Mouse (Mus musculus) heart, embryonic 13.5 days (tissue): ENCODE measurements around the gene Asgr1. TPM values are rescaled to one million over a fixed set of nuclear protein-coding genes. Genes with fewer than 3 reads are reported as not detected.
A peak's percentile ranks its signal among the peaks of the same experiment; 100 is the strongest.
"Not testable (repeated sequence)": the region's sequence is repeated elsewhere in the genome, so short reads cannot be mapped to it uniquely, and the experiment has no call there.

ENCODE experiments used
- ATAC-seq: fragments of 200-750 bp; cut with Nextera tagmentation; 2 replicates; pipeline ENCODE4 v1.8.0; 2017; ENCODE audit warnings: moderate TSS enrichment; ENCODE audit not compliant: insufficient number of reproducible peaks, low FRiP score, low TSS enrichment; ENCODE audit errors: extremely low read depth
- H3K27ac ChIP-seq: fragments of 300-500 bp; sonication (generic); replicated peaks from 2 replicates; pipeline ENCODE4 v1.5.1; 2015; ENCODE audit warnings: moderate library complexity, mild to moderate bottlenecking, inconsistent platforms
- H3K27me3 ChIP-seq: fragments of 300-500 bp; sonication (generic); replicated peaks from 2 replicates; pipeline ENCODE4 v1.6.1; 2015; ENCODE audit warnings: mild to moderate bottlenecking, inconsistent platforms
- H3K36me3 ChIP-seq: fragments of 300-500 bp; sonication (generic); 2 replicates; pipeline ENCODE4 v1.6.1; 2015; ENCODE audit warnings: mild to moderate bottlenecking, inconsistent platforms
- H3K4me1 ChIP-seq: fragments of 300-500 bp; sonication (generic); 2 replicates; pipeline ENCODE4 v1.6.1; 2015; ENCODE audit warnings: inconsistent platforms
- H3K4me2 ChIP-seq: fragments of 300-500 bp; sonication (generic); 2 replicates; pipeline ENCODE4 v1.6.1; 2015; ENCODE audit warnings: inconsistent platforms, mild to moderate bottlenecking, moderate library complexity
- H3K4me3 ChIP-seq: fragments of 300-500 bp; sonication (generic); 2 replicates; pipeline ENCODE4 v1.5.1; 2015; ENCODE audit warnings: moderate library complexity, mild to moderate bottlenecking, inconsistent platforms
- H3K9ac ChIP-seq: fragments of 300-500 bp; sonication (generic); 2 replicates; pipeline ENCODE4 v1.6.1; 2015; ENCODE audit warnings: inconsistent platforms, mild to moderate bottlenecking, moderate library complexity
- H3K9me3 ChIP-seq: fragments of 300-500 bp; sonication (generic); 2 replicates; pipeline ENCODE4 v1.6.1; 2016; ENCODE audit warnings: inconsistent platforms
- WGBS: fragments of 180-500 bp; shearing (Covaris S2); methylation state at CpG from one replicate; pipeline ENCODE4 v1.1.7; 2015; ENCODE audit warnings: mixed read lengths; 5-methylcytosine and 5-hydroxymethylcytosine counted together
- polyA plus RNA-seq: library from polyadenylated mRNA; unstranded; fragments of >200 nt; fragmentation: Nextera tagmentation; extraction: Ambion mirVana; gene quantifications from 2 replicates; pipeline ENCODE4 v1.2.1, GENCODE M21; 2015

Gene Asgr1
- 0.24 TPM in 1 of 2 replicates, not detected in the other for polyA plus RNA-seq

- Histone ChIP-seq H3K9me3 (no peaks in the 10 kb centered on the region), H3K27ac (no peak within 1 kb of the TSS), H3K36me3 (no peaks in the 10 kb centered on the region), H3K9ac (no peak within 1 kb of the TSS), H3K27me3 (peaks cover 34% of the 10 kb centered on the region), H3K4me2 (no peak within 1 kb of the TSS), H3K4me3 (no peak within 1 kb of the TSS), H3K4me1 (0 out of 2 replicates have a peak, but pooled peaks cover 3% of the 10 kb centered on the region)
- WGBS = 83% methylated on average over 10 of the region's 10 CpGs
- no peak for ATAC-seq
Measured at GRCm38 (mm10) chr11:70053898-70054570, at the start of gene Asgr1. Gene Asgr1 (plus strand): TSS chr11:70054085.

- Histone ChIP-seq H3K27ac (no peak overlapping the region), H3K4me1 (peaks cover 30% of the 10 kb centered on the region), H3K9me3 (no peaks in the 10 kb centered on the region), H3K4me3 (no peak overlapping the region), H3K27me3 (no peaks in the 10 kb centered on the region), H3K36me3 (peaks cover 65% of the 10 kb centered on the region), H3K4me2 (no peak overlapping the region), H3K9ac (no peak overlapping the region)
- no peak for ATAC-seq
- WGBS = 53% methylated on average over 5 of the region's 5 CpGs
Measured at GRCm38 (mm10) chr11:70005521-70005920, 48.4 kb upstream of the Asgr1 start.

- WGBS = 83% methylated on average over 6 of the region's 6 CpGs
- no peaks in the 10 kb centered on the region for H3K9me3 ChIP-seq
- H3K36me3 ChIP-seq = peaks cover 93% of the 10 kb centered on the region
- H3K9ac ChIP-seq = no peak overlapping the region
- no peak overlapping the region for H3K4me3 ChIP-seq
- H3K27me3 ChIP-seq = no peaks in the 10 kb centered on the region
- H3K4me2 ChIP-seq = no peak overlapping the region
- ATAC-seq = no peak
- no peak overlapping the region for H3K27ac ChIP-seq
- peaks cover 16% of the 10 kb centered on the region for H3K4me1 ChIP-seq
Measured at GRCm38 (mm10) chr11:70010033-70010432, 43.9 kb upstream of the Asgr1 start.

- H3K4me1 ChIP-seq = peaks cover 19% of the 10 kb centered on the region
Measured at GRCm38 (mm10) chr11:70010548-70010947, 43.3 kb upstream of the Asgr1 start.

DNA sequence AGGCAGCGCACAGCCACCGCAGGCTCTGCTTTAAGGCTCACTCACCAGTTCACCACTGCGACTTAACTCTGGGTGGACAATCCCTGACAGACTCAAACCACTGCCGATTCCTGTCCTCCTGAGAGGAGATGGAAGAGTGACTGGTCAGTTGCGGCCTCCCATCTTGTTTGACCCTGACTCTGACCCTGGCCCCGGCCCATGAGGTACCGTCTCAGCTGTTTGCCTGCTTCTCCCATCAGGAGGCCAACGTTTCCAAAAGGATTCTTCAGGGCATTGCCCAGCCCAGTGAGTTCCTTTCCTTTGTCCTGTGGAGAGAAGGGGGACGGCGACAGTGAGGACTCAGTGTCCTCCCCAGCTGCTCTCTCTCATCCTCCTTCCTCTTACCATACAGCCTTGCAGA is 42.9 kb upstream of the Asgr1 start:
- H3K27ac ChIP-seq = no peak overlapping the region
- 88% methylated on average over 10 of the region's 10 CpGs for WGBS

More at GRCm38 (mm10) chr11:70010548-70010947, 43.3 kb upstream of the Asgr1 start:
- H3K9me3 ChIP-seq = no peaks in the 10 kb centered on the region
- peaks cover 87% of the 10 kb centered on the region for H3K36me3 ChIP-seq
- 85% methylated on average over 12 of the region's 12 CpGs for WGBS
- H3K4me3 ChIP-seq = no peak overlapping the region
- H3K27me3 ChIP-seq = no peaks in the 10 kb centered on the region
- H3K27ac ChIP-seq = no peak overlapping the region
- H3K9ac ChIP-seq = no peak overlapping the region
- no peak for ATAC-seq
- no peak overlapping the region for H3K4me2 ChIP-seq

GRCm38 (mm10) chr11:70012931-70013330 is 41.0 kb upstream of the Asgr1 start:
- no peak for ATAC-seq
- no peak overlapping the region for H3K4me3 ChIP-seq
- H3K9me3 ChIP-seq = no peaks in the 10 kb centered on the region
- H3K9ac ChIP-seq = 0 out of 2 replicates have a peak overlapping the region, but pooled peaks have one; percentile 24
- H3K27me3 ChIP-seq = no peaks in the 10 kb centered on the region
- 86% methylated on average over 9 of the region's 9 CpGs for WGBS
- peaks cover 34% of the 10 kb centered on the region for H3K4me1 ChIP-seq
- no peak overlapping the region for H3K27ac ChIP-seq
- peaks cover 64% of the 10 kb centered on the region for H3K36me3 ChIP-seq
- H3K4me2 ChIP-seq = no peak overlapping the region

More for the DNA sequence above, 42.9 kb upstream of the Asgr1 start:
- Histone ChIP-seq H3K9me3 (no peaks in the 10 kb centered on the region), H3K4me2 (no peak overlapping the region), H3K4me3 (no peak overlapping the region), H3K9ac (no peak overlapping the region), H3K27me3 (no peaks in the 10 kb centered on the region), H3K4me1 (peaks cover 22% of the 10 kb centered on the region), H3K36me3 (peaks cover 83% of the 10 kb centered on the region)
- no peak for ATAC-seq

GRCm38 (mm10) chr11:70013408-70013807 is 40.5 kb upstream of the Asgr1 start:
- peaks cover 37% of the 10 kb centered on the region for H3K4me1 ChIP-seq
- H3K27me3 ChIP-seq = no peaks in the 10 kb centered on the region
- no peak overlapping the region for H3K4me3 ChIP-seq
- no peaks in the 10 kb centered on the region for H3K9me3 ChIP-seq
- no peak overlapping the region for H3K27ac ChIP-seq
- ATAC-seq = no peak
- H3K9ac ChIP-seq = 0 out of 2 replicates have a peak overlapping the region, but pooled peaks have one; percentile 24
- 85% methylated on average over 3 of the region's 3 CpGs for WGBS
- H3K36me3 ChIP-seq = peaks cover 59% of the 10 kb centered on the region
- H3K4me2 ChIP-seq = no peak overlapping the region

- peak overlapping the region; percentile 80 for H3K4me2 ChIP-seq
- peaks cover 52% of the 10 kb centered on the region for H3K36me3 ChIP-seq
- WGBS = 52% methylated on average over 5 of the region's 5 CpGs
- H3K4me3 ChIP-seq = peak overlapping the region; percentile 69
- peak overlapping the region; percentile 90 for H3K9ac ChIP-seq
- peaks cover 43% of the 10 kb centered on the region for H3K4me1 ChIP-seq
- no peaks in the 10 kb centered on the region for H3K9me3 ChIP-seq
- H3K27ac ChIP-seq = no peak overlapping the region
- no peaks in the 10 kb centered on the region for H3K27me3 ChIP-seq
- no peak for ATAC-seq
Measured at GRCm38 (mm10) chr11:70014051-70014450, 39.8 kb upstream of the Asgr1 start.

GRCm38 (mm10) chr11:70014880-70015558 is 38.9 kb upstream of the Asgr1 start, which contains the start of gene Acadvl:
Gene Acadvl (minus strand): TSS chr11:70015411.
- peak within 1 kb of the TSS; percentile 90 for H3K9ac ChIP-seq
- no peaks in the 10 kb centered on the region for H3K9me3 ChIP-seq
- peak within 1 kb of the TSS; percentile 69 for H3K4me3 ChIP-seq
- H3K4me1 ChIP-seq = peaks cover 53% of the 10 kb centered on the region
- H3K27ac ChIP-seq = peak within 1 kb of the TSS; percentile 83
- ATAC-seq = peak; percentile 70; the same call in 1 of the 2 replicates
- H3K4me2 ChIP-seq = peak within 1 kb of the TSS; percentile 80
- peaks cover 43% of the 10 kb centered on the region for H3K36me3 ChIP-seq
- under 1% methylated on average over 35 of the region's 35 CpGs for WGBS
- H3K27me3 ChIP-seq = no peaks in the 10 kb centered on the region

GRCm38 (mm10) chr11:70015677-70016076 is 38.2 kb upstream of the Asgr1 start:
- Histone ChIP-seq H3K36me3 (peaks cover 36% of the 10 kb centered on the region), H3K9me3 (no peaks in the 10 kb centered on the region), H3K27ac (no peak overlapping the region), H3K4me2 (peak overlapping the region; percentile 80), H3K4me1 (peaks cover 59% of the 10 kb centered on the region), H3K9ac (no peak overlapping the region), H3K4me3 (peak overlapping the region; percentile 69), H3K27me3 (no peaks in the 10 kb centered on the region)
- no peak for ATAC-seq
- 55% methylated on average over 6 of the region's 6 CpGs for WGBS

GRCm38 (mm10) chr11:70016177-70016576 is 37.7 kb upstream of the Asgr1 start:
- H3K4me3 ChIP-seq, H3K9ac ChIP-seq, ATAC-seq, H3K9me3 ChIP-seq, H3K27me3 ChIP-seq, H3K27ac ChIP-seq, H3K4me2 ChIP-seq: not testable (repeated sequence)
- Histone ChIP-seq H3K36me3 (peaks cover 31% of the 10 kb centered on the region), H3K4me1 (peaks cover 63% of the 10 kb centered on the region)
- WGBS = 84% methylated on average over 2 of the region's 2 CpGs
